Mouse (Mus musculus) forebrain, embryonic 15.5 days (tissue): ENCODE results near the gene Slc6a3. TPM values are rescaled to one million over a fixed set of nuclear protein-coding genes. Genes with fewer than 3 reads are reported as not detected.

ENCODE experiments used
- polyA plus RNA-seq: library from polyadenylated mRNA; unstranded; fragments of >200 nt; fragmentation: Nextera tagmentation; extraction: Ambion mirVana; gene quantifications from 2 replicates; pipeline ENCODE4 v1.2.1, GENCODE M21; 2015

Gene Slc6a3
- polyA plus RNA-seq, 1 experiment from 2014 or later = 0.06 TPM

Other genes starting within 250 kb of the Slc6a3 start
- gene Mrpl36, start 208.2 kb upstream of the Slc6a3 start, polyA plus RNA-seq = 91.0 and 99.8 TPM in 2 replicates
- gene Ndufs6, start 208.2 kb upstream of the Slc6a3 start, polyA plus RNA-seq = 357 and 367 TPM in 2 replicates
- gene Lpcat1, start 69.5 kb upstream of the Slc6a3 start, polyA plus RNA-seq = 61.4 and 62.1 TPM in 2 replicates
- gene Clptm1l, start 67.3 kb downstream of the Slc6a3 start, polyA plus RNA-seq = 125 and 130 TPM in 2 replicates
- 6.4 and 7.3 TPM in 2 replicates for gene Tert, start 90.2 kb downstream of the Slc6a3 start, polyA plus RNA-seq
- gene Slc6a18, start 141.3 kb downstream of the Slc6a3 start, polyA plus RNA-seq = not detected in 2 replicates
- 0.06 TPM in 1 of 2 replicates, not detected in the other for gene Slc6a19, start 168.1 kb downstream of the Slc6a3 start, polyA plus RNA-seq
- gene Slc12a7, start 196.3 kb downstream of the Slc6a3 start, polyA plus RNA-seq = 16.3 and 18.4 TPM in 2 replicates